Mouse (Mus musculus): ENCODE measurements around the gene Ebf1.

Ebf1 gene

GRCm38 (mm10) chr11:44740278-44741041 lies 123.3 kb downstream of the Ebf1 start:
- no peak for DNase-seq (ENCODE audit: low spot score)

- no peak for DNase-seq (ENCODE audit: low spot score)
Observed at GRCm38 (mm10) chr11:44741042-44741491, 124.0 kb downstream of the Ebf1 start.

GRCm38 (mm10) chr11:44744446-44744845 lies 127.3 kb downstream of the Ebf1 start:
- DNase-seq (ENCODE audit: low spot score) = no peak

GRCm38 (mm10) chr11:44745946-44746345 lies 128.8 kb downstream of the Ebf1 start:
- DNase-seq (ENCODE audit: low spot score) = no peak

GRCm38 (mm10) chr11:44746731-44747130 lies 129.6 kb downstream of the Ebf1 start:
- no peak for DNase-seq (ENCODE audit: low spot score)

- DNase-seq (ENCODE audit: low spot score) = no peak
Observed at GRCm38 (mm10) chr11:44749309-44749708, 132.2 kb downstream of the Ebf1 start.

- DNase-seq (ENCODE audit: low spot score) = no peak
Observed at GRCm38 (mm10) chr11:44754336-44754735, 137.2 kb downstream of the Ebf1 start.

GRCm38 (mm10) chr11:44756321-44756720 lies 139.2 kb downstream of the Ebf1 start:
- DNase-seq (ENCODE audit: low spot score) = no peak

- DNase-seq (ENCODE audit: low spot score) = no peak
Observed at GRCm38 (mm10) chr11:44758857-44759256, 141.7 kb downstream of the Ebf1 start.

- DNase-seq (ENCODE audit: low spot score) = no peak
Observed at GRCm38 (mm10) chr11:44761128-44761996, 144.2 kb downstream of the Ebf1 start.

GRCm38 (mm10) chr11:44763992-44764835 lies 147.1 kb downstream of the Ebf1 start:
- no peak for DNase-seq (ENCODE audit: low spot score)

- no peak for DNase-seq (ENCODE audit: low spot score)
Observed at GRCm38 (mm10) chr11:44764988-44765387, 147.9 kb downstream of the Ebf1 start.

GRCm38 (mm10) chr11:44766246-44766645 lies 149.1 kb downstream of the Ebf1 start:
- DNase-seq (ENCODE audit: low spot score) = no peak

- DNase-seq (ENCODE audit: low spot score) = no peak
Observed at GRCm38 (mm10) chr11:44767322-44767721, 150.2 kb downstream of the Ebf1 start.

GRCm38 (mm10) chr11:44768346-44768745 lies 151.2 kb downstream of the Ebf1 start:
- no peak for DNase-seq (ENCODE audit: low spot score)

GRCm38 (mm10) chr11:44770989-44771564 lies 154.0 kb downstream of the Ebf1 start:
- DNase-seq (ENCODE audit: low spot score) = no peak

GRCm38 (mm10) chr11:44774411-44774810 lies 157.3 kb downstream of the Ebf1 start:
- no peak for DNase-seq (ENCODE audit: low spot score)

GRCm38 (mm10) chr11:44775549-44775948 lies 158.4 kb downstream of the Ebf1 start:
- no peak for DNase-seq (ENCODE audit: low spot score)

- DNase-seq (ENCODE audit: low spot score) = no peak
Observed at GRCm38 (mm10) chr11:44776556-44776955, 159.4 kb downstream of the Ebf1 start.

- no peak for DNase-seq (ENCODE audit: low spot score)
Observed at GRCm38 (mm10) chr11:44777331-44778310, 160.5 kb downstream of the Ebf1 start.

- no peak for DNase-seq (ENCODE audit: low spot score)
Observed at GRCm38 (mm10) chr11:44779030-44779429, 161.9 kb downstream of the Ebf1 start.

All from testis, postnatal 10 days (tissue).